Mouse (Mus musculus) erythroblast, embryonic 14.5 days (primary cell): ENCODE results near the gene Mrgbp.

Experiments
- GATA1 ChIP-seq: IDR thresholded peaks from 2 replicates; pipeline ENCODE4 v1.6.1; 2012; ENCODE audit warnings: low read length, inconsistent platforms, mixed read lengths
- TAL1 ChIP-seq: IDR thresholded peaks from 3 replicates; pipeline ENCODE4 v1.6.1; 2012; ENCODE audit warnings: low read length, inconsistent platforms, mixed read lengths

DNA sequence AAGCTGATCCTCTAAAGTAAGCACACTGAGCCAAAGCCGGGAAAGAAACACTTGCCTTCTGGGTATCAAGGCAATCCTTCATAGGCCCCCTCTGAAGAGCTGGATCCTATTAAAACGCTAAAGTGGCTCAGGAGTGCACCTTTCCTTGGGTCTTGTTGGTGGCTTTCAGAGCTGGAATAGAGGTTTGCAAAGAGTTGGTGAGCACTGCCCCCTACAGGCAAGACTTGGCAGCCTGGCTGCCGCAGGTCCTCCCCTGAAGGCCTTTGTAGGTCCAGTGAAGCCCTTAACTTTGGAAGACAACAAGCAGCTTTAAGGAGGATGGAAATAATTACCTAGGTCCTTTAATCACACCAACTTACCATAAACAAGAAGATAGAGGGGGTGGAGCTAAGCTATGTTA lies 2.4 kb upstream of the Mrgbp start:
- TF ChIP-seq TAL1 (no peak), GATA1 (no peak)
